Mouse (Mus musculus): ENCODE data around the gene Twf2. TPM values are rescaled to one million over a fixed set of nuclear protein-coding genes. Genes with fewer than 3 reads are reported as not detected.
A peak's percentile ranks its signal among the peaks of the same experiment; 100 is the strongest.

The Twf2 gene
- polyA plus RNA-seq, 1 experiment, result 12.1 TPM

GRCm38 (mm10) chr9:106237401-106237800 is 34.5 kb downstream of the Twf2 start:
- H3K4me3 ChIP-seq (ENCODE audit: control insufficient read depth, low read depth, low read length), result no peak overlapping the region
- peak overlapping the region; percentile 23 for H3K27ac ChIP-seq (ENCODE audit: control insufficient read depth, insufficient read depth, low read depth, low read length)
- no peaks in the 10 kb centered on the region; the same call in none of the 2 replicates for H3K36me3 ChIP-seq (ENCODE audit: control insufficient read depth, insufficient read depth, low read length)
- no peaks in the 10 kb centered on the region for H3K27me3 ChIP-seq (ENCODE audit: control insufficient read depth, insufficient read depth, low read length)
- TF ChIP-seq POLR2A (IDR thresholded peaks at IDR 0.05; ENCODE audit: control insufficient read depth, low read depth, low read length) (no peak), CTCF (IDR thresholded peaks at IDR 0.05; ENCODE audit: control insufficient read depth, insufficient read depth, insufficient replicate concordance, low read depth, low read length) (no peak)
- H3K4me1 ChIP-seq (ENCODE audit: control insufficient read depth, insufficient read depth, low read length), result peaks cover 2% of the 10 kb centered on the region; the same call in 1 of the 2 replicates

- TF ChIP-seq POLR2A (IDR thresholded peaks at IDR 0.05; ENCODE audit: control insufficient read depth, low read depth, low read length) (peak; percentile 10; the same call in 1 of the 2 replicates), CTCF (IDR thresholded peaks at IDR 0.05; ENCODE audit: control insufficient read depth, insufficient read depth, insufficient replicate concordance, low read depth, low read length) (no peak)
- Histone ChIP-seq H3K4me1 (ENCODE audit: control insufficient read depth, insufficient read depth, low read length) (peaks cover 2% of the 10 kb centered on the region; the same call in 1 of the 2 replicates), H3K27me3 (ENCODE audit: control insufficient read depth, insufficient read depth, low read length) (no peaks in the 10 kb centered on the region), H3K36me3 (ENCODE audit: control insufficient read depth, insufficient read depth, low read length) (no peaks in the 10 kb centered on the region; the same call in none of the 2 replicates), H3K4me3 (ENCODE audit: control insufficient read depth, low read depth, low read length) (no peak overlapping the region), H3K27ac (ENCODE audit: control insufficient read depth, insufficient read depth, low read depth, low read length) (peak overlapping the region; percentile 23)
Observed at GRCm38 (mm10) chr9:106237878-106238277, 35.0 kb downstream of the Twf2 start.

- TF ChIP-seq CTCF (IDR thresholded peaks at IDR 0.05; ENCODE audit: control insufficient read depth, insufficient read depth, insufficient replicate concordance, low read depth, low read length) (no peak), POLR2A (IDR thresholded peaks at IDR 0.05; ENCODE audit: control insufficient read depth, low read depth, low read length) (no peak)
- H3K4me1 ChIP-seq (ENCODE audit: control insufficient read depth, insufficient read depth, low read length), result peaks cover 2% of the 10 kb centered on the region
- H3K27ac ChIP-seq (ENCODE audit: control insufficient read depth, insufficient read depth, low read depth, low read length), result peak overlapping the region; percentile 16; the same call in 1 of the 2 replicates
- peaks cover 4% of the 10 kb centered on the region for H3K36me3 ChIP-seq (ENCODE audit: control insufficient read depth, insufficient read depth, low read length)
- no peaks in the 10 kb centered on the region for H3K27me3 ChIP-seq (ENCODE audit: control insufficient read depth, insufficient read depth, low read length)
- H3K4me3 ChIP-seq (ENCODE audit: control insufficient read depth, low read depth, low read length), result no peak overlapping the region
Observed at GRCm38 (mm10) chr9:106241541-106242164, 38.7 kb downstream of the Twf2 start.

- no peak overlapping the region for H3K4me3 ChIP-seq (ENCODE audit: control insufficient read depth, low read depth, low read length)
- TF ChIP-seq CTCF (IDR thresholded peaks at IDR 0.05; ENCODE audit: control insufficient read depth, insufficient read depth, insufficient replicate concordance, low read depth, low read length) (no peak), POLR2A (IDR thresholded peaks at IDR 0.05; ENCODE audit: control insufficient read depth, low read depth, low read length) (no peak)
- H3K36me3 ChIP-seq (ENCODE audit: control insufficient read depth, insufficient read depth, low read length), result peaks cover 5% of the 10 kb centered on the region
- peaks cover 4% of the 10 kb centered on the region for H3K4me1 ChIP-seq (ENCODE audit: control insufficient read depth, insufficient read depth, low read length)
- peak overlapping the region; percentile 9 for H3K27ac ChIP-seq (ENCODE audit: control insufficient read depth, insufficient read depth, low read depth, low read length)
- no peaks in the 10 kb centered on the region for H3K27me3 ChIP-seq (ENCODE audit: control insufficient read depth, insufficient read depth, low read length)
Observed at GRCm38 (mm10) chr9:106242813-106243488, 40.0 kb downstream of the Twf2 start.

- H3K27me3 ChIP-seq (ENCODE audit: control insufficient read depth, insufficient read depth, low read length), result no peaks in the 10 kb centered on the region
- H3K27ac ChIP-seq (ENCODE audit: control insufficient read depth, insufficient read depth, low read depth, low read length), result peak overlapping the region; percentile 37; the same call in 1 of the 2 replicates
- TF ChIP-seq CTCF (IDR thresholded peaks at IDR 0.05; ENCODE audit: control insufficient read depth, insufficient read depth, insufficient replicate concordance, low read depth, low read length) (no peak), POLR2A (IDR thresholded peaks at IDR 0.05; ENCODE audit: control insufficient read depth, low read depth, low read length) (no peak)
- peak overlapping the region; percentile 84 for H3K4me3 ChIP-seq (ENCODE audit: control insufficient read depth, low read depth, low read length)
- peaks cover 3% of the 10 kb centered on the region; the same call in 1 of the 2 replicates for H3K36me3 ChIP-seq (ENCODE audit: control insufficient read depth, insufficient read depth, low read length)
- peaks cover 6% of the 10 kb centered on the region for H3K4me1 ChIP-seq (ENCODE audit: control insufficient read depth, insufficient read depth, low read length)
Observed at GRCm38 (mm10) chr9:106249550-106249949, 46.6 kb downstream of the Twf2 start.

- no peaks in the 10 kb centered on the region for H3K27me3 ChIP-seq (ENCODE audit: control insufficient read depth, insufficient read depth, low read length)
- peaks cover 3% of the 10 kb centered on the region; the same call in 1 of the 2 replicates for H3K36me3 ChIP-seq (ENCODE audit: control insufficient read depth, insufficient read depth, low read length)
- H3K4me3 ChIP-seq (ENCODE audit: control insufficient read depth, low read depth, low read length), result peak overlapping the region; percentile 84
- TF ChIP-seq CTCF (IDR thresholded peaks at IDR 0.05; ENCODE audit: control insufficient read depth, insufficient read depth, insufficient replicate concordance, low read depth, low read length) (no peak), POLR2A (IDR thresholded peaks at IDR 0.05; ENCODE audit: control insufficient read depth, low read depth, low read length) (no peak)
- H3K27ac ChIP-seq (ENCODE audit: control insufficient read depth, insufficient read depth, low read depth, low read length), result no peak overlapping the region
- H3K4me1 ChIP-seq (ENCODE audit: control insufficient read depth, insufficient read depth, low read length), result peaks cover 6% of the 10 kb centered on the region
Observed at GRCm38 (mm10) chr9:106250245-106250644, 47.3 kb downstream of the Twf2 start.

- no peaks in the 10 kb centered on the region for H3K27me3 ChIP-seq (ENCODE audit: control insufficient read depth, insufficient read depth, low read length)
- no peak overlapping the region for H3K4me3 ChIP-seq (ENCODE audit: control insufficient read depth, low read depth, low read length)
- peaks cover 4% of the 10 kb centered on the region for H3K4me1 ChIP-seq (ENCODE audit: control insufficient read depth, insufficient read depth, low read length)
- peaks cover 3% of the 10 kb centered on the region; the same call in 1 of the 2 replicates for H3K36me3 ChIP-seq (ENCODE audit: control insufficient read depth, insufficient read depth, low read length)
- no peak for TF ChIP-seq CTCF (IDR thresholded peaks at IDR 0.05; ENCODE audit: control insufficient read depth, insufficient read depth, insufficient replicate concordance, low read depth, low read length)
- TF ChIP-seq POLR2A (IDR thresholded peaks at IDR 0.05; ENCODE audit: control insufficient read depth, low read depth, low read length), result no peak
- no peak overlapping the region for H3K27ac ChIP-seq (ENCODE audit: control insufficient read depth, insufficient read depth, low read depth, low read length)
Observed at GRCm38 (mm10) chr9:106251066-106251465, 48.2 kb downstream of the Twf2 start.
